Mouse (Mus musculus) limb, embryonic 14.5 days (tissue): ENCODE data around the gene Slamf1. TPM values are rescaled to one million over a fixed set of nuclear protein-coding genes. Genes with fewer than 3 reads are reported as not detected.

Experiments
- ATAC-seq: fragments of 200-750 bp; cut with Nextera tagmentation; 2 replicates; pipeline ENCODE4 v1.8.0; 2017; ENCODE audit warnings: low read depth, moderate number of reproducible peaks, moderate TSS enrichment; ENCODE audit not compliant: low FRiP score
- DNase-seq: peaks from one replicate; pipeline ENCODE4 v3.0.0-alpha.2; 2015; ENCODE audit warnings: low spot score
- H3K27ac ChIP-seq: fragments of 300-500 bp; sonication (generic); replicated peaks from 2 replicates; pipeline ENCODE4 v1.5.1; 2014; ENCODE audit warnings: low read depth, mild to moderate bottlenecking, low read length, moderate library complexity, mixed read lengths
- H3K27me3 ChIP-seq: fragments of 300-500 bp; sonication (generic); 2 replicates; pipeline ENCODE4 v1.6.1; 2014; ENCODE audit warnings: low read length, mixed read lengths; ENCODE audit not compliant: control insufficient read depth, insufficient read depth
- H3K36me3 ChIP-seq: fragments of 300-500 bp; sonication (generic); 2 replicates; pipeline ENCODE4 v1.6.1; 2014; ENCODE audit warnings: mild to moderate bottlenecking, low read length, moderate library complexity, mixed read lengths; ENCODE audit not compliant: control insufficient read depth, insufficient read depth
- H3K4me1 ChIP-seq: fragments of 300-500 bp; sonication (generic); 2 replicates; pipeline ENCODE4 v1.6.1; 2014; ENCODE audit warnings: antibody characterized with exemption, low read length, mixed read lengths; ENCODE audit not compliant: control insufficient read depth, insufficient read depth
- H3K4me2 ChIP-seq: fragments of 300-500 bp; sonication (generic); replicated peaks from 2 replicates; pipeline ENCODE4 v1.6.1; 2014; ENCODE audit warnings: low read depth, mild to moderate bottlenecking, low read length, moderate library complexity; ENCODE audit not compliant: severe bottlenecking
- H3K4me3 ChIP-seq: fragments of 300-500 bp; sonication (generic); replicated peaks from 2 replicates; pipeline ENCODE4 v1.5.1; 2014; ENCODE audit warnings: low read length
- H3K9ac ChIP-seq: fragments of 300-500 bp; sonication (generic); 2 replicates; pipeline ENCODE4 v1.6.1; 2014; ENCODE audit warnings: mild to moderate bottlenecking, low read depth, low read length, moderate library complexity; ENCODE audit not compliant: severe bottlenecking
- H3K9me3 ChIP-seq: fragments of 300-500 bp; sonication (generic); 2 replicates; pipeline ENCODE4 v1.6.1; 2016; ENCODE audit warnings: low read length; ENCODE audit not compliant: control insufficient read depth
- POLR2A ChIP-seq: fragments of 200-500 bp; IDR thresholded peaks from 2 replicates; pipeline ENCODE4 v1.8.0; 2012; ENCODE audit warnings: inconsistent platforms, mild to moderate bottlenecking, moderate library complexity, borderline replicate concordance; ENCODE audit not compliant: insufficient read depth, insufficient read length; ENCODE audit errors: extremely low read depth
- WGBS: fragments of 180-500 bp; shearing (Covaris S2); extraction: QIAGEN DNeasy Blood & Tissue Kit; methylation state at CpG from one replicate; pipeline ENCODE4 v1.1.7; 2014; 5-methylcytosine and 5-hydroxymethylcytosine counted together
- polyA plus RNA-seq, 2 experiments: library from polyadenylated mRNA; depleted of rRNA in 1 of 2; stranded (reverse) in 1 of 2; unstranded in 1 of 2; fragments of >200 nt; fragmentation: Nextera tagmentation in 1 of 2; extraction: Ambion mirVana in 1 of 2; gene quantifications; 2 replicates each; pipeline versions ENCODE4 v1.2.1 to v1.2.3; 2012 to 2014

Slamf1 gene
- polyA plus RNA-seq, 2 experiments: 0.08 to 0.10 TPM

- H3K9me3 ChIP-seq: no peaks in the 10 kb centered on the region
- H3K4me2 ChIP-seq: no peak overlapping the region
- no peaks in the 10 kb centered on the region for H3K36me3 ChIP-seq
- ATAC-seq: no peak
- no peak for DNase-seq
- H3K4me3 ChIP-seq: no peak overlapping the region
- H3K4me1 ChIP-seq: no peaks in the 10 kb centered on the region
- WGBS: 54% methylated on average over 4 of the region's 4 CpGs
- no peak for TF ChIP-seq POLR2A
- no peak overlapping the region for H3K27ac ChIP-seq
- H3K9ac ChIP-seq: no peak overlapping the region
- no peaks in the 10 kb centered on the region for H3K27me3 ChIP-seq
Measured at GRCm38 (mm10) chr1:171825462-171825861, 58.5 kb downstream of the Slamf1 start.

DNA sequence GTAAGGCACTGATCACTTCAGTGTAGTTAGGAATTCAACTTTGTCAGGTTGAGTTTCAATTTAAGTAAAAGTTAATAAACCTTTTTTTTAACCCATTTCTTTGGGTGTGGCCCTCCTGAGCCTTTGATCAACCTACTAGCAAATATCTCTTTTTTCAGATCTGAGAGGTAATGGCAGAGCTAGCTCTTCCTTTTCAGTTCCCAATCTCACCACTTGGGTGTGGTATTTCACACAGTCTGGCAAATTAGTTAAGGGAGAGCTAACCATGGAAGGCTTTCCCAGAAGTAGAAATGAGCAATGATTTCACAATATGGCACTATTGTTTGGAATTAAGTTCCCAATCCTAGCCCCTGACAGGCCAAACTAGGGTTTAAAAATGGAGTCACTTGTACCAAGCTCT is 59.2 kb downstream of the Slamf1 start:
- no peak overlapping the region for H3K4me3 ChIP-seq
- H3K36me3 ChIP-seq: no peaks in the 10 kb centered on the region
- H3K4me2 ChIP-seq: no peak overlapping the region
- H3K9me3 ChIP-seq: no peaks in the 10 kb centered on the region
- no peak overlapping the region for H3K9ac ChIP-seq
- H3K4me1 ChIP-seq: no peaks in the 10 kb centered on the region
- ATAC-seq: no peak
- no peak overlapping the region for H3K27ac ChIP-seq
- no peak for TF ChIP-seq POLR2A
- DNase-seq: no peak
- no peaks in the 10 kb centered on the region for H3K27me3 ChIP-seq

DNA sequence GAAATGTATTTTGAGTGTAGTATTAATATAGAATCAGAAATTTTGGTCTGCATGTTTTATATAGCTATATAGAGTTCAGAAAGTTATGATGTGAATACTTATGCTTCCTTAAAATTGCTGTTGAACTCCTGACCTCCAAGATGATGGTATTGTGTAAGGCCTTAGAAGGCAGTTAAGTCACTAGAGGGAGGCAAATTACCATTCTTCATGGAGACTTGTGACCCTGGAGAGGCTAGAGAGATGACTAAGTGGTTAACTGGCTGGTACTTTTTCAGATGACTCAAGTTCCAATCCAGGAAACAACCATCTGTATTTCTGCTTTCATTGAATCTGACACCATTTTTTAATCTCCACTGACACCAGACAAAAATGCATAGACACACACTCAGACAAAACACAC is 60.7 kb downstream of the Slamf1 start:
- Histone ChIP-seq H3K4me1 (no peaks in the 10 kb centered on the region), H3K9ac (no peak overlapping the region), H3K27ac (no peak overlapping the region), H3K36me3 (no peaks in the 10 kb centered on the region), H3K4me3 (no peak overlapping the region), H3K4me2 (no peak overlapping the region), H3K9me3 (no peaks in the 10 kb centered on the region), H3K27me3 (no peaks in the 10 kb centered on the region)
- DNase-seq: peak; percentile 10
- TF ChIP-seq POLR2A: no peak
- ATAC-seq: no peak

- no peak for TF ChIP-seq POLR2A
- WGBS: 94% methylated on average over 3 of the region's 3 CpGs
- H3K9me3 ChIP-seq: no peaks in the 10 kb centered on the region
- no peaks in the 10 kb centered on the region for H3K36me3 ChIP-seq
- H3K4me3 ChIP-seq: no peak within 1 kb of the TSS
- H3K4me2 ChIP-seq: no peak within 1 kb of the TSS
- no peaks in the 10 kb centered on the region for H3K4me1 ChIP-seq
- no peak for ATAC-seq
- no peak within 1 kb of the TSS for H3K27ac ChIP-seq
- no peaks in the 10 kb centered on the region for H3K27me3 ChIP-seq
- H3K9ac ChIP-seq: no peak within 1 kb of the TSS
- no peak for DNase-seq
Measured at GRCm38 (mm10) chr1:171839488-171839887, 72.6 kb downstream of the Slamf1 start, which contains the start of gene Cd84. Gene Cd84, plus strand, starts transcription at chr1:171839697.

DNA sequence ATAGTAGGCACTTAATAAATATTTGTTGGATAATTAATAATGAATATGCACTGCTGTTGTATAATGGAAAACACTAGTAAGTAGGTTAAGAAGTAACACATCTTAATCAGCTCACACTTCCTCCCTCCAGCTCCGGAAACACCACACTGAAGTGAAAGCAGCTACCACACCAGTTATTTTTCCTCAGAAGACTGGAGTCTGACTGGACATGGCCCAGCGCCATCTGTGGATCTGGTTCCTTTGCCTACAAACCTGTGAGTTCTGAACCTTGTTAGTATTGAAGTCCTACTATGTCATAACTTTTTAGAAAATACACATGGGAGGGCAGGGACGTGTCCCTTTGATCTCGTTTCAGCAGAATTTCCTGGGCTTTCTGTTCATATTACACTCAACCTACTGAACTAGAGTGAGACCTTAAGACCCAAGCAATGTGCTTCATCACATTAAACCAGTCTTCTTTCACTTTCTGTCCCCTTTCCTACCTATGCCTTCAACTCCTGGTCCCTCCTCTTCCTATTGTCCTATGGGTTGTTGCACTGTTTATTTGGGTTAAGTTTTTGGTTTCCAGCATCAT is 73.6 kb downstream of the Slamf1 start:
- no peak for ATAC-seq
- Histone ChIP-seq H3K4me1 (no peaks in the 10 kb centered on the region), H3K36me3 (no peaks in the 10 kb centered on the region), H3K27ac (no peak overlapping the region), H3K4me2 (no peak overlapping the region), H3K9ac (no peak overlapping the region), H3K4me3 (no peak overlapping the region), H3K9me3 (no peaks in the 10 kb centered on the region), H3K27me3 (no peaks in the 10 kb centered on the region)
- WGBS: 79% methylated on average over 4 of the region's 4 CpGs
- no peak for DNase-seq
- TF ChIP-seq POLR2A: no peak
